Mouse (Mus musculus) liver, embryonic 14.5 days (tissue): ENCODE results near the gene Rps28. TPM values are rescaled to one million over a fixed set of nuclear protein-coding genes. Genes with fewer than 3 reads are reported as not detected.
"Not testable (repeated sequence)": the region's sequence is repeated elsewhere in the genome, so short reads cannot be mapped to it uniquely, and the experiment has no call there.

Experiments
- ATAC-seq: fragments of 200-750 bp; cut with Nextera tagmentation; 2 replicates; pipeline ENCODE4 v1.8.0; 2017; ENCODE audit warnings: moderate number of reproducible peaks, mild to moderate bottlenecking, moderate library complexity; ENCODE audit not compliant: insufficient read depth
- DNase-seq, 3 experiments: peaks; one replicate each; pipeline ENCODE4 v3.0.0-alpha.2; 2012 to 2013; ENCODE audit warnings: low read depth in 3 of 3, low spot score in 3 of 3
- H3K27ac ChIP-seq: fragments of 300-500 bp; sonication (generic); 2 replicates; pipeline ENCODE4 v1.5.1; 2014; ENCODE audit warnings: moderate library complexity, mild to moderate bottlenecking, control low read depth, inconsistent platforms
- H3K27me3 ChIP-seq: fragments of 300-500 bp; sonication (generic); 2 replicates; pipeline ENCODE4 v1.6.1; 2014; ENCODE audit warnings: mild to moderate bottlenecking, low read length, moderate library complexity; ENCODE audit not compliant: control insufficient read depth, insufficient read depth
- H3K36me3 ChIP-seq: fragments of 300-500 bp; sonication (generic); replicated peaks from 2 replicates; pipeline ENCODE4 v1.6.1; 2014; ENCODE audit warnings: low read depth; ENCODE audit not compliant: control insufficient read depth, insufficient read depth
- H3K4me1 ChIP-seq, 2 experiments: fragments of 200-500 bp in 1 of 2; fragments of 300-500 bp in 1 of 2; sonication (generic) in 1 of 2; replicated peaks; 2 replicates each; pipeline ENCODE4 v1.6.1; 2012 to 2014; ENCODE audit warnings: antibody characterized with exemption in 1 of 2, inconsistent platforms in 1 of 2, low read length in 1 of 2; ENCODE audit not compliant: control insufficient read depth in 2 of 2, insufficient read depth in 2 of 2
- H3K4me2 ChIP-seq: fragments of 300-500 bp; sonication (generic); 2 replicates; pipeline ENCODE4 v1.6.1; 2014; ENCODE audit warnings: low read depth, mild to moderate bottlenecking, control low read depth, moderate library complexity
- H3K4me3 ChIP-seq, 2 experiments: fragments of 200-500 bp in 1 of 2; fragments of 300-500 bp in 1 of 2; sonication (generic) in 1 of 2; 2 replicates each; pipeline ENCODE4 v1.5.1; 2012 to 2014; ENCODE audit warnings: low read depth in 2 of 2, low read length in 2 of 2, mild to moderate bottlenecking in 2 of 2, control low read depth in 1 of 2, inconsistent platforms in 1 of 2, moderate library complexity in 1 of 2; ENCODE audit not compliant: insufficient read depth in 1 of 2
- H3K9ac ChIP-seq: fragments of 300-500 bp; sonication (generic); replicated peaks from 2 replicates; pipeline ENCODE4 v1.6.1; 2014; ENCODE audit warnings: mild to moderate bottlenecking, control low read depth, moderate library complexity
- H3K9me3 ChIP-seq: fragments of 300-500 bp; sonication (generic); 2 replicates; pipeline ENCODE4 v1.6.1; 2016; ENCODE audit warnings: low read length, mixed read lengths; ENCODE audit not compliant: control insufficient read depth
- CTCF ChIP-seq: IDR thresholded peaks from 2 replicates; pipeline ENCODE4 v1.5.1; 2016; ENCODE audit warnings: antibody characterized with exemption, low read depth, control low read depth
- EP300 ChIP-seq: IDR thresholded peaks from 2 replicates; pipeline ENCODE4 v1.6.1; 2016; ENCODE audit warnings: antibody characterized with exemption, low read depth
- WGBS: fragments of 180-500 bp; shearing (Covaris S2); extraction: QIAGEN DNeasy Blood & Tissue Kit; methylation state at CpG from one replicate; pipeline ENCODE4 v1.1.7; 2014; ENCODE audit not compliant: insufficient replicate concordance; 5-methylcytosine and 5-hydroxymethylcytosine counted together
- polyA plus RNA-seq, 2 experiments: library from polyadenylated mRNA; depleted of rRNA in 1 of 2; stranded (reverse) in 1 of 2; unstranded in 1 of 2; fragments of >200 nt; fragmentation: Nextera tagmentation in 1 of 2; extraction: Ambion mirVana in 1 of 2; gene quantifications; 2 replicates each; pipeline versions ENCODE4 v1.2.1 to v1.2.3; 2012 to 2014

The Rps28 gene
- polyA plus RNA-seq, 2 experiments: 702 to 901 TPM

- Histone ChIP-seq H3K27me3 (no peaks in the 10 kb centered on the region), H3K27ac (no peak overlapping the region), H3K36me3 (peaks cover 29% of the 10 kb centered on the region), H3K9me3 (no peaks in the 10 kb centered on the region), H3K4me2 (no peak overlapping the region), H3K9ac (no peak overlapping the region), H3K4me3 (no peak overlapping the region), H3K4me1 (peaks cover 7 to 19% of the 10 kb centered on the region in 2 experiments)
- DNase-seq (peak; percentile 59 to 68 (median 65)), ATAC-seq (no peak)
- WGBS: 4% methylated on average over 3 of the region's 3 CpGs
- peak; percentile 92 for TF ChIP-seq CTCF
- no peak for TF ChIP-seq EP300
Observed at GRCm38 (mm10) chr17:33826850-33827249, 2.5 kb upstream of the Rps28 start.

- Histone ChIP-seq H3K27me3 (no peaks in the 10 kb centered on the region), H3K4me2 (peak overlapping the region; percentile 90), H3K36me3 (peaks cover 30% of the 10 kb centered on the region), H3K9me3 (no peaks in the 10 kb centered on the region), H3K27ac (no peak overlapping the region), H3K9ac (peak overlapping the region; percentile 90), H3K4me3 (peak overlapping the region; percentile 15 to 72), H3K4me1 (peaks cover 7 to 19% of the 10 kb centered on the region in 2 experiments)
- 76% methylated on average over 8 of the region's 8 CpGs for WGBS
- DNase-seq (no peak), ATAC-seq (no peak)
- TF ChIP-seq CTCF (no peak), EP300 (no peak)
Observed at GRCm38 (mm10) chr17:33825462-33825861, 1.1 kb upstream of the Rps28 start.

GRCm38 (mm10) chr17:33824997-33825330 lies 602 bp upstream of the Rps28 start:
- not testable (repeated sequence) for ATAC-seq, H3K27me3 ChIP-seq, DNase-seq, H3K9me3 ChIP-seq
- Histone ChIP-seq H3K36me3 (peaks cover 26% of the 10 kb centered on the region), H3K4me3 (peak overlapping the region; percentile 72 to 88), H3K4me2 (peak overlapping the region; percentile 90), H3K9ac (peak overlapping the region; percentile 90), H3K27ac (peak overlapping the region; percentile 72), H3K4me1 (peaks cover 7 to 19% of the 10 kb centered on the region in 2 experiments)
- WGBS: 3% methylated on average over 6 of the region's 6 CpGs

- peaks cover 7 to 18% of the 10 kb centered on the region in 2 experiments for H3K4me1 ChIP-seq
- ATAC-seq: not testable (repeated sequence)
- WGBS: 56% methylated on average over 8 of the region's 8 CpGs
Observed at GRCm38 (mm10) chr17:33823171-33823570, 1.2 kb downstream of the Rps28 start.

GRCm38 (mm10) chr17:33822436-33822959 lies 1.9 kb downstream of the Rps28 start:
- DNase-seq: no peak
- ATAC-seq: no peak
- Histone ChIP-seq H3K27me3 (no peaks in the 10 kb centered on the region), H3K4me2 (peak overlapping the region; percentile 90), H3K4me1 (peaks cover 11 to 22% of the 10 kb centered on the region in 2 experiments), H3K36me3 (peaks cover 29% of the 10 kb centered on the region), H3K9me3 (no peaks in the 10 kb centered on the region), H3K9ac (peak overlapping the region; percentile 5; the same call in 1 of the 2 replicates), H3K4me3 (peak overlapping the region in 1 of 2 experiments; percentile 8; a peak in 2 of 4 replicates), H3K27ac (no peak overlapping the region)
- no peak for TF ChIP-seq EP300
- no peak for TF ChIP-seq CTCF
- 65% methylated on average over 1 of the region's 1 CpGs for whole genome bisulfite sequencing

More at GRCm38 (mm10) chr17:33823171-33823570, 1.2 kb downstream of the Rps28 start:
- Histone ChIP-seq H3K9ac (peak overlapping the region; percentile 81), H3K4me3 (peak overlapping the region; percentile 72 to 95), H3K36me3 (peaks cover 29% of the 10 kb centered on the region), H3K27ac (peak overlapping the region; percentile 48), H3K4me2 (peak overlapping the region; percentile 90)
- H3K9me3 ChIP-seq, H3K27me3 ChIP-seq, DNase-seq: not testable (repeated sequence)
